Mouse (Mus musculus): ENCODE results near the gene Lpar1. TPM values are rescaled to one million over a fixed set of nuclear protein-coding genes. Genes with fewer than 3 reads are reported as not detected.

Gene Lpar1
- total and polyA plus RNA-seq, 3 experiments = not detected

- no peak for DNase-seq (ENCODE audit: low read depth, low spot score)
- H3K27ac ChIP-seq (ENCODE audit: control insufficient read depth, low read depth, low read length) = no peak overlapping the region
- no peak overlapping the region for H3K4me3 ChIP-seq (ENCODE audit: control insufficient read depth in 1 of 2, insufficient read depth in 1 of 2, low read depth in 2 of 2, low read length in 2 of 2)
- H3K36me3 ChIP-seq (ENCODE audit: control insufficient read depth in 1 of 2, insufficient read depth in 2 of 2, low read length in 2 of 2) = no peaks in the 10 kb centered on the region
- no peaks in the 10 kb centered on the region for H3K4me1 ChIP-seq (ENCODE audit: control insufficient read depth in 1 of 2, insufficient read depth in 2 of 2, low read length in 2 of 2)
- H3K27me3 ChIP-seq (ENCODE audit: control insufficient read depth in 1 of 2, insufficient read depth in 2 of 2, low read length in 2 of 2) = no peaks in the 10 kb centered on the region
- no peaks in the 10 kb centered on the region for H3K79me2 ChIP-seq (ENCODE audit: control insufficient read depth, insufficient read depth, low read length, poor library complexity)
- no peak overlapping the region for H3K9ac ChIP-seq (ENCODE audit: control insufficient read depth, low read depth, low read length, poor library complexity, severe bottlenecking)
- TF ChIP-seq TBP (IDR thresholded peaks at IDR 0.05; ENCODE audit: low read depth, low read length) = no peak
- TF ChIP-seq CHD2 (IDR thresholded peaks at IDR 0.05; ENCODE audit: low read length) = no peak
- no peak for TF ChIP-seq MAZ (IDR thresholded peaks at IDR 0.05; ENCODE audit: low read depth, low read length)
- TF ChIP-seq NELFE (IDR thresholded peaks at IDR 0.05; ENCODE audit: low read depth, low read length) = no peak
- no peak for TF ChIP-seq MYB (IDR thresholded peaks at IDR 0.05; ENCODE audit: low read depth, low read length)
- TF ChIP-seq SMC3 (IDR thresholded peaks at IDR 0.05; ENCODE audit: low read depth, low read length) = no peak
- no peak for TF ChIP-seq EP300 (IDR thresholded peaks at IDR 0.05; ENCODE audit: low read depth in 1 of 2, low read length in 2 of 2)
- no peak for TF ChIP-seq NRF1 (IDR thresholded peaks at IDR 0.05; ENCODE audit: insufficient read depth, low read depth, low read length, poor library complexity, severe bottlenecking)
- no peak for TF ChIP-seq MAFK (IDR thresholded peaks at IDR 0.05; ENCODE audit: borderline replicate concordance, low read depth, low read length)
- TF ChIP-seq KAT2A (conservative IDR thresholded peaks at IDR 0.05; ENCODE audit: low read depth, low read length) = no peak
- TF ChIP-seq HCFC1 (IDR thresholded peaks at IDR 0.05; ENCODE audit: low read depth, low read length) = no peak
- no peak for TF ChIP-seq MXI1 (IDR thresholded peaks at IDR 0.05; ENCODE audit: low read depth, low read length)
- TF ChIP-seq CTCF (IDR thresholded peaks at IDR 0.05 in 2 of 3, conservative IDR thresholded peaks at IDR 0.05 in 1 of 3; ENCODE audit: control insufficient read depth in 1 of 3, insufficient read depth in 1 of 3, low read depth in 2 of 3, low read length in 3 of 3, poor library complexity in 1 of 3, severe bottlenecking in 1 of 3) = no peak
- no peak for TF ChIP-seq SIN3A (IDR thresholded peaks at IDR 0.05; ENCODE audit: low read length)
- no peaks in the 10 kb centered on the region for H3K9me3 ChIP-seq (replicated peaks; ENCODE audit: insufficient read depth, low read length)
These were observed 27.5 kb upstream of the Lpar1 start for GRCm38 (mm10) chr4:58581191-58581590.

- no peak overlapping the region for H3K27ac ChIP-seq (ENCODE audit: control insufficient read depth, low read depth, low read length)
- no peaks in the 10 kb centered on the region for H3K79me2 ChIP-seq (ENCODE audit: control insufficient read depth, insufficient read depth, low read length, poor library complexity)
- TF ChIP-seq GABPA (IDR thresholded peaks at IDR 0.05; ENCODE audit: low read depth, low read length) (no peak), MAX (IDR thresholded peaks at IDR 0.05; ENCODE audit: low read length) (no peak), POLR2AphosphoS2 (IDR thresholded peaks at IDR 0.05; ENCODE audit: low read length) (no peak), TAL1 (IDR thresholded peaks at IDR 0.05; ENCODE audit: low read length) (no peak), MYB (IDR thresholded peaks at IDR 0.05; ENCODE audit: low read depth, low read length) (no peak), ZKSCAN1 (IDR thresholded peaks at IDR 0.05; ENCODE audit: low read depth, low read length) (no peak), GATA1 (IDR thresholded peaks at IDR 0.05; ENCODE audit: low read depth, low read length) (no peak), NELFE (IDR thresholded peaks at IDR 0.05; ENCODE audit: low read depth, low read length) (no peak), CHD1 (IDR thresholded peaks at IDR 0.05; ENCODE audit: low read depth, low read length) (no peak), ELF1 (IDR thresholded peaks at IDR 0.05; ENCODE audit: low read depth, low read length) (no peak), UBTF (IDR thresholded peaks at IDR 0.05; ENCODE audit: borderline replicate concordance, insufficient read depth, low read depth, low read length) (no peak), SIN3A (IDR thresholded peaks at IDR 0.05; ENCODE audit: low read length) (no peak), MAFK (IDR thresholded peaks at IDR 0.05; ENCODE audit: borderline replicate concordance, low read depth, low read length) (no peak), ZNF384 (IDR thresholded peaks at IDR 0.05; ENCODE audit: low read depth, low read length) (no peak), MYC (IDR thresholded peaks at IDR 0.05; ENCODE audit: low read depth, low read length) (no peak), TCF12 (IDR thresholded peaks at IDR 0.05; ENCODE audit: low read depth, low read length) (no peak)
- no peak for DNase-seq (ENCODE audit: low read depth, low spot score)
- H3K9me3 ChIP-seq (replicated peaks; ENCODE audit: insufficient read depth, low read length) = no peaks in the 10 kb centered on the region
- no peak overlapping the region for H3K4me3 ChIP-seq (ENCODE audit: control insufficient read depth in 1 of 2, insufficient read depth in 1 of 2, low read depth in 2 of 2, low read length in 2 of 2)
- no peaks in the 10 kb centered on the region for H3K4me1 ChIP-seq (ENCODE audit: control insufficient read depth in 1 of 2, insufficient read depth in 2 of 2, low read length in 2 of 2)
- no peaks in the 10 kb centered on the region for H3K36me3 ChIP-seq (ENCODE audit: control insufficient read depth in 1 of 2, insufficient read depth in 2 of 2, low read length in 2 of 2)
- H3K9ac ChIP-seq (ENCODE audit: control insufficient read depth, low read depth, low read length, poor library complexity, severe bottlenecking) = no peak overlapping the region
- no peaks in the 10 kb centered on the region for H3K27me3 ChIP-seq (ENCODE audit: control insufficient read depth in 1 of 2, insufficient read depth in 2 of 2, low read length in 2 of 2)
These were observed 26.8 kb upstream of the Lpar1 start for GRCm38 (mm10) chr4:58580516-58580915.
